Mouse (Mus musculus): ENCODE results near the gene Hdhd3. TPM values are rescaled to one million over a fixed set of nuclear protein-coding genes. Genes with fewer than 3 reads are reported as not detected.
A peak's percentile ranks its signal among the peaks of the same experiment; 100 is the strongest.

The Hdhd3 gene
- polyA plus RNA-seq, 2 experiments, result 7.6 to 15.0 TPM

GRCm38 (mm10) chr4:62502969-62503368, 298 bp downstream of the Hdhd3 start:
- TF ChIP-seq POLR2A (IDR thresholded peaks at IDR 0.05; ENCODE audit: borderline replicate concordance, extremely low read depth, insufficient read depth, insufficient read length), result no peak
- peaks cover 32% of the 10 kb centered on the region for H3K36me3 ChIP-seq (ENCODE audit: control insufficient read depth, insufficient read depth, low read length)
- ATAC-seq (ENCODE audit: low FRiP score, low read depth) (no peak), DNase-seq (ENCODE audit: low spot score) (no peak)
- no peaks in the 10 kb centered on the region for H3K27me3 ChIP-seq (ENCODE audit: control insufficient read depth, insufficient read depth, low read length)
- H3K9me3 ChIP-seq (ENCODE audit: control insufficient read depth, low read length), result no peaks in the 10 kb centered on the region
- 71% methylated on average over 7 of the region's 7 CpGs for WGBS
- no peak overlapping the region for H3K27ac ChIP-seq (replicated peaks; ENCODE audit: low read depth, low read length)
- H3K9ac ChIP-seq (ENCODE audit: low read depth, low read length, severe bottlenecking), result no peak overlapping the region
- H3K4me2 ChIP-seq (replicated peaks; ENCODE audit: low read depth, low read length, severe bottlenecking), result no peak overlapping the region
- H3K4me3 ChIP-seq (replicated peaks; ENCODE audit: low read length), result no peak overlapping the region
- H3K4me1 ChIP-seq (ENCODE audit: control insufficient read depth, insufficient read depth, low read length), result peaks cover 13% of the 10 kb centered on the region

- no peak for TF ChIP-seq POLR2A (IDR thresholded peaks at IDR 0.05; ENCODE audit: borderline replicate concordance, extremely low read depth, insufficient read depth, insufficient read length)
- H3K9me3 ChIP-seq (ENCODE audit: control insufficient read depth, low read length), result no peaks in the 10 kb centered on the region
- no peaks in the 10 kb centered on the region for H3K27me3 ChIP-seq (ENCODE audit: control insufficient read depth, insufficient read depth, low read length)
- DNase-seq (ENCODE audit: low spot score) (peak; percentile 89), ATAC-seq (ENCODE audit: low FRiP score, low read depth) (peak; percentile 95)
- H3K4me2 ChIP-seq (replicated peaks; ENCODE audit: low read depth, low read length, severe bottlenecking), result peak overlapping the region; percentile 56
- peak overlapping the region; percentile 82 for H3K27ac ChIP-seq (replicated peaks; ENCODE audit: low read depth, low read length)
- H3K36me3 ChIP-seq (ENCODE audit: control insufficient read depth, insufficient read depth, low read length), result peaks cover 26% of the 10 kb centered on the region
- WGBS, result 5% methylated on average over 33 of the region's 38 CpGs
- H3K4me1 ChIP-seq (ENCODE audit: control insufficient read depth, insufficient read depth, low read length), result peaks cover 13% of the 10 kb centered on the region
- H3K4me3 ChIP-seq (replicated peaks; ENCODE audit: low read length), result peak overlapping the region; percentile 79
- peak overlapping the region; percentile 73 for H3K9ac ChIP-seq (ENCODE audit: low read depth, low read length, severe bottlenecking)
Observed at GRCm38 (mm10) chr4:62501964-62502732, 1.1 kb downstream of the Hdhd3 start.

- H3K9ac ChIP-seq (ENCODE audit: low read depth, low read length, severe bottlenecking), result peak overlapping the region; percentile 73
- peaks cover 13% of the 10 kb centered on the region for H3K4me1 ChIP-seq (ENCODE audit: control insufficient read depth, insufficient read depth, low read length)
- 3% methylated on average over 7 of the region's 7 CpGs for WGBS
- no peaks in the 10 kb centered on the region for H3K27me3 ChIP-seq (ENCODE audit: control insufficient read depth, insufficient read depth, low read length)
- TF ChIP-seq POLR2A (IDR thresholded peaks at IDR 0.05; ENCODE audit: borderline replicate concordance, extremely low read depth, insufficient read depth, insufficient read length), result no peak
- ATAC-seq (ENCODE audit: low FRiP score, low read depth) (peak; percentile 25), DNase-seq (ENCODE audit: low spot score) (no peak)
- H3K4me3 ChIP-seq (replicated peaks; ENCODE audit: low read length), result peak overlapping the region; percentile 79
- no peaks in the 10 kb centered on the region for H3K9me3 ChIP-seq (ENCODE audit: control insufficient read depth, low read length)
- H3K4me2 ChIP-seq (replicated peaks; ENCODE audit: low read depth, low read length, severe bottlenecking), result peak overlapping the region; percentile 56
- peak overlapping the region; percentile 82 for H3K27ac ChIP-seq (replicated peaks; ENCODE audit: low read depth, low read length)
- peaks cover 22% of the 10 kb centered on the region for H3K36me3 ChIP-seq (ENCODE audit: control insufficient read depth, insufficient read depth, low read length)
Observed at GRCm38 (mm10) chr4:62501534-62501933, 1.7 kb downstream of the Hdhd3 start.

- Histone ChIP-seq H3K4me3 (replicated peaks; ENCODE audit: low read length) (no peak overlapping the region), H3K9me3 (ENCODE audit: control insufficient read depth, low read length) (no peaks in the 10 kb centered on the region), H3K27me3 (ENCODE audit: control insufficient read depth, insufficient read depth, low read length) (no peaks in the 10 kb centered on the region), H3K4me1 (ENCODE audit: control insufficient read depth, insufficient read depth, low read length) (peaks cover 13% of the 10 kb centered on the region), H3K36me3 (ENCODE audit: control insufficient read depth, insufficient read depth, low read length) (peaks cover 22% of the 10 kb centered on the region), H3K27ac (replicated peaks; ENCODE audit: low read depth, low read length) (no peak overlapping the region), H3K4me2 (replicated peaks; ENCODE audit: low read depth, low read length, severe bottlenecking) (no peak overlapping the region), H3K9ac (ENCODE audit: low read depth, low read length, severe bottlenecking) (no peak overlapping the region)
- no peak for TF ChIP-seq POLR2A (IDR thresholded peaks at IDR 0.05; ENCODE audit: borderline replicate concordance, extremely low read depth, insufficient read depth, insufficient read length)
- DNase-seq (ENCODE audit: low spot score) (no peak), ATAC-seq (ENCODE audit: low FRiP score, low read depth) (no peak)
- 70% methylated on average over 4 of the region's 4 CpGs for WGBS
Observed at GRCm38 (mm10) chr4:62500799-62501198, 2.5 kb downstream of the Hdhd3 start.

- H3K4me2 ChIP-seq (replicated peaks; ENCODE audit: low read depth, low read length, severe bottlenecking), result no peak overlapping the region
- H3K4me1 ChIP-seq (ENCODE audit: control insufficient read depth, insufficient read depth, low read length), result peaks cover 10% of the 10 kb centered on the region
- no peak overlapping the region for H3K27ac ChIP-seq (replicated peaks; ENCODE audit: low read depth, low read length)
- H3K36me3 ChIP-seq (ENCODE audit: control insufficient read depth, insufficient read depth, low read length), result peaks cover 22% of the 10 kb centered on the region
- no peaks in the 10 kb centered on the region for H3K9me3 ChIP-seq (ENCODE audit: control insufficient read depth, low read length)
- DNase-seq (ENCODE audit: low spot score) (no peak), ATAC-seq (ENCODE audit: low FRiP score, low read depth) (no peak)
- H3K4me3 ChIP-seq (replicated peaks; ENCODE audit: low read length), result no peak overlapping the region
- no peak for TF ChIP-seq POLR2A (IDR thresholded peaks at IDR 0.05; ENCODE audit: borderline replicate concordance, extremely low read depth, insufficient read depth, insufficient read length)
- H3K27me3 ChIP-seq (ENCODE audit: control insufficient read depth, insufficient read depth, low read length), result no peaks in the 10 kb centered on the region
- no peak overlapping the region for H3K9ac ChIP-seq (ENCODE audit: low read depth, low read length, severe bottlenecking)
- WGBS, result 72% methylated on average over 8 of the region's 8 CpGs
Observed at GRCm38 (mm10) chr4:62496815-62497214, 6.5 kb downstream of the Hdhd3 start.

All from limb, embryonic 14.5 days (tissue).